1 mouse cellular context compared by ENCODE assay signal in genomic region chr4:133028193-133028592, GRCm38 (mm10).
TF ChIP-seq lines count a peak whose summit lies in the region.

No protein-coding gene starts in this region.

TF ChIP-seq in MEL, 35 proteins besides CTCF, POLR2A, EP300 and RAD21 (continued from another document):
- TF ChIP-seq TBP (IDR thresholded peaks at IDR 0.05; ENCODE audit: low read depth, low read length) (no peak), MXI1 (IDR thresholded peaks at IDR 0.05; ENCODE audit: low read depth, low read length) (no peak), TCF12 (IDR thresholded peaks at IDR 0.05; ENCODE audit: low read depth, low read length) (peak; percentile 5; the same call in 1 of the 2 replicates), JUND (IDR thresholded peaks at IDR 0.05; ENCODE audit: low read depth, low read length) (no peak), TAL1 (IDR thresholded peaks at IDR 0.05; ENCODE audit: low read length) (no peak), ZKSCAN1 (IDR thresholded peaks at IDR 0.05; ENCODE audit: low read depth, low read length) (0 out of 2 replicates have a peak, but pooled peaks have one; percentile 23), GATA1 (IDR thresholded peaks at IDR 0.05; ENCODE audit: low read depth, low read length) (peak; percentile 52), BHLHE40 (IDR thresholded peaks at IDR 0.05; ENCODE audit: borderline replicate concordance, low read depth, low read length) (no peak)
